Comparison of ENCODE assay signal across 13 mouse cellular contexts in the genomic region with DNA sequence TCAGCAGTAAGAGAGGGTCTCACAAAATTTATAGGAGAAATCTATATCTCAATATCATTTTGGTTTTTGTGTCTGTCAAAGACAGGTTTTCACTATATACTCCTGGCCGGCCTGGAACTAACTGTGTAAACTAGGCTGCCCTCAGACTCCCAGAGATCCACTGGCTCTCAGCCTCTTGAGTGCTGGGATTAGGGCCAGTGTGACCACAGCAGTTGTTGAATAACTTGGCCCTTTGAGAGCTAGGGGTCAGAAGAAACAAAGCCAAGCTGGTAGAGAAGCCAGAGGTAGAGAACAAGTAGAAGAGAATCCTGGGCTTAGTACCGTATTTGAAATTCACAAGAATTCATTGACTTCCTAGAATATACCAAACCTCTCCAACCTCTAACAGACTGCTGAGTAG.
"Had no signal": no experiment of that assay in that cellular context is flagged by ENCODE, and none has a peak within 500 bp of the region (broad histone marks: within the 10 kb centered on the region; RNA-seq: fewer than 3 reads in every experiment).

No protein-coding gene starts in this region.

- H3K4me2 ChIP-seq: intestine, embryonic 15.5 days; limb, embryonic 13.5 days; liver, embryonic 12.5 days; lung, embryonic 15.5 days; midbrain, embryonic 12.5 days; neural tube, embryonic 13.5 days had no signal

- H3K4me1 ChIP-seq: intestine, embryonic 15.5 days had no signal

- ATAC-seq: intestine, embryonic 15.5 days; liver, embryonic 12.5 days; midbrain, embryonic 16.5 days had no signal

- DNase-seq: left cerebral cortex, postnatal 4 days; retina, postnatal 1 day; right cerebral cortex, postnatal 4 days; spleen, adult 18-20 months; thymus, adult 18-20 months; thymus, postnatal 14 days had no signal

- H3K27ac ChIP-seq: intestine, embryonic 15.5 days; limb, embryonic 13.5 days; liver, embryonic 12.5 days; lung, embryonic 15.5 days; midbrain, embryonic 12.5 days; neural tube, embryonic 13.5 days had no signal

- H3K27me3 ChIP-seq: intestine, embryonic 15.5 days; limb, embryonic 13.5 days; liver, embryonic 12.5 days; lung, embryonic 15.5 days; midbrain, embryonic 12.5 days; neural tube, embryonic 13.5 days had no signal

- H3K9ac ChIP-seq: intestine, embryonic 15.5 days; limb, embryonic 13.5 days; liver, embryonic 12.5 days; lung, embryonic 15.5 days; midbrain, embryonic 12.5 days; neural tube, embryonic 13.5 days had no signal

- H3K9me3 ChIP-seq: intestine, embryonic 15.5 days; limb, embryonic 13.5 days; liver, embryonic 12.5 days; lung, embryonic 15.5 days; midbrain, embryonic 12.5 days; neural tube, embryonic 13.5 days had no signal

- H3K4me3 ChIP-seq: intestine, embryonic 15.5 days; limb, embryonic 13.5 days; liver, embryonic 12.5 days; lung, embryonic 15.5 days; midbrain, embryonic 12.5 days; neural tube, embryonic 13.5 days had no signal
